Mouse (Mus musculus) heart, postnatal 0 days (tissue): ENCODE data around the gene Fam92b.

ENCODE experiments used
- CTCF ChIP-seq: IDR thresholded peaks from 2 replicates; pipeline ENCODE4 v1.5.1; 2016; ENCODE audit warnings: antibody characterized with exemption, control low read depth, low read depth
- EP300 ChIP-seq: IDR thresholded peaks from 2 replicates; pipeline ENCODE4 v1.6.1; 2016; ENCODE audit warnings: antibody characterized with exemption, low read depth

- no peak for TF ChIP-seq CTCF
- no peak for TF ChIP-seq EP300
These were observed 26.1 kb downstream of the Fam92b start for GRCm38 (mm10) chr8:120151151-120151550.
